Mouse (Mus musculus) kidney, adult 18-20 months (tissue): ENCODE measurements around the gene Ilf2.

ENCODE experiments used
- DNase-seq: peaks from one replicate; pipeline ENCODE4 v3.0.0; 2021

The Ilf2 gene

GRCm38 (mm10) chr3:90475831-90476611 lies at the start of gene Ilf2:
Ilf2 (plus strand) TSS chr3:90476126.
- DNase-seq = peak; percentile 95

- DNase-seq = peak; percentile 21
These were observed 48.4 kb upstream of the Ilf2 start for GRCm38 (mm10) chr3:90427574-90427973.

- peak; percentile 19 for DNase-seq
These were observed 47.7 kb upstream of the Ilf2 start for GRCm38 (mm10) chr3:90428186-90428585.

- peak; percentile 31 for DNase-seq
These were observed 46.4 kb upstream of the Ilf2 start for GRCm38 (mm10) chr3:90429576-90429975.

GRCm38 (mm10) chr3:90432348-90432747 lies 43.6 kb upstream of the Ilf2 start:
- no peak for DNase-seq

- DNase-seq = no peak
These were observed 43.1 kb upstream of the Ilf2 start for GRCm38 (mm10) chr3:90432811-90433219.

- peak; percentile 100 for DNase-seq
These were observed 42.4 kb upstream of the Ilf2 start, which contains the start of gene Ints3 for GRCm38 (mm10) chr3:90433381-90434020. Ints3 (minus strand) TSS chr3:90433622.

- DNase-seq = peak; percentile 59
These were observed 41.7 kb upstream of the Ilf2 start for GRCm38 (mm10) chr3:90434073-90434730.

GRCm38 (mm10) chr3:90437131-90437530 lies 38.8 kb upstream of the Ilf2 start:
- no peak for DNase-seq

GRCm38 (mm10) chr3:90440756-90441155 lies 35.2 kb upstream of the Ilf2 start:
- no peak for DNase-seq

GRCm38 (mm10) chr3:90443977-90444376 lies 31.9 kb upstream of the Ilf2 start:
- no peak for DNase-seq

GRCm38 (mm10) chr3:90445417-90446200 lies 30.3 kb upstream of the Ilf2 start:
- no peak for DNase-seq

- peak; percentile 83 for DNase-seq
These were observed 29.4 kb upstream of the Ilf2 start for GRCm38 (mm10) chr3:90446389-90447122.

GRCm38 (mm10) chr3:90447123-90447494 lies 28.8 kb upstream of the Ilf2 start:
- DNase-seq = peak; percentile 51

- DNase-seq = peak; percentile 14
These were observed 27.3 kb upstream of the Ilf2 start for GRCm38 (mm10) chr3:90448626-90449025.

GRCm38 (mm10) chr3:90450874-90451273 lies 25.1 kb upstream of the Ilf2 start:
- no peak for DNase-seq

- no peak for DNase-seq
These were observed 24.4 kb upstream of the Ilf2 start for GRCm38 (mm10) chr3:90451396-90452095.

GRCm38 (mm10) chr3:90454931-90455330 lies 21.0 kb upstream of the Ilf2 start:
- DNase-seq = no peak

- no peak for DNase-seq
These were observed 16.2 kb upstream of the Ilf2 start for GRCm38 (mm10) chr3:90459727-90460126.

- DNase-seq = no peak
These were observed 15.6 kb upstream of the Ilf2 start for GRCm38 (mm10) chr3:90460315-90460714.

- DNase-seq = no peak
These were observed 14.0 kb upstream of the Ilf2 start for GRCm38 (mm10) chr3:90461935-90462334.

- no peak for DNase-seq
These were observed 13.3 kb upstream of the Ilf2 start for GRCm38 (mm10) chr3:90462579-90462978.
